Mouse (Mus musculus): Measurements from ENCODE around the gene Mst1r.

DNA sequence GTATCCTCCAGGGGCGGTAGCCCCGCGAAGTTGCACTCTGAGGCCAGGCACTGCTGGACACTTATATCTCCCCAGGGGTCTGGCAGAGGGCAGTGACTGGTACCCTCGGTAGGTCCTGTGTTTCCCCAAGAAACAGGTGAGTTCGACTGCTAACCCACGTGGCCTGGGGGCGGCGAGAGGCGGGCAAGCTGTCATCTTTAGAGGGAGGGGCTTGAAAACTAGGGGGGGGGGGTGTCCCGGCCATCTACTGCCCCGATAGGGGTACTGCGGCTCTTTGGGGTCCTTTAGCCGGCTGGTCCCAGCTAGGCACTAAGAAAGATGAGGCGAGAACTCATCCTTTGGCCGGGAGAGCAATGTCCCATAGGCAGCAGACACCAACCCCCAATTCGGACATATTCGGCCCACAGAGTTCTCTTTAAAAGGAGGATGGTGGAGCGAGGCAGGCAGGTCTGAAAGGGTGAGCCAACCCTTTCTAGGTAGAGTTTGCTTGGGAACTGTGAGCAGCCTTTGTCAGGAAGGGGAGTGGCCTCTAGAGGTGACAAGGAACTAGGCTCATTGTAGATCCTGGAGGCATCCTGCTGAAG lies 18.3 kb upstream of the Mst1r start:
- TF ChIP-seq POLR2A (IDR thresholded peaks at IDR 0.05; ENCODE audit: extremely low read depth, insufficient read depth, low read length) (no peak), CTCF (IDR thresholded peaks at IDR 0.05; ENCODE audit: low read depth, low read length) (no peak)

All from liver, adult 2 months (tissue).